Mouse (Mus musculus) right cerebral cortex, adult 2 months (tissue): ENCODE data around the gene Acta1.

Experiments used
- DNase-seq, 2 experiments: peaks; one replicate each; pipeline ENCODE4 v3.0.0; 2021 to 2022; ENCODE audit warnings: low spot score in 2 of 2

Gene Acta1

GRCm38 (mm10) chr8:123883094-123883493 lies 11.5 kb downstream of the Acta1 start:
- no peak for DNase-seq

- DNase-seq: no peak
Measured at GRCm38 (mm10) chr8:123882412-123882811, 12.1 kb downstream of the Acta1 start.

GRCm38 (mm10) chr8:123880821-123881350 lies 13.7 kb downstream of the Acta1 start:
- no peak for DNase-seq

- DNase-seq: peak; percentile 87 to 90
Measured at GRCm38 (mm10) chr8:123880271-123880670, 14.3 kb downstream of the Acta1 start.

GRCm38 (mm10) chr8:123877865-123878264 lies 16.7 kb downstream of the Acta1 start:
- no peak for DNase-seq

GRCm38 (mm10) chr8:123874324-123874723 lies 20.2 kb downstream of the Acta1 start:
- peak; percentile 64 to 73 for DNase-seq

GRCm38 (mm10) chr8:123873364-123873763 lies 21.2 kb downstream of the Acta1 start:
- no peak for DNase-seq

GRCm38 (mm10) chr8:123872048-123872447 lies 22.5 kb downstream of the Acta1 start:
- no peak for DNase-seq

DNA sequence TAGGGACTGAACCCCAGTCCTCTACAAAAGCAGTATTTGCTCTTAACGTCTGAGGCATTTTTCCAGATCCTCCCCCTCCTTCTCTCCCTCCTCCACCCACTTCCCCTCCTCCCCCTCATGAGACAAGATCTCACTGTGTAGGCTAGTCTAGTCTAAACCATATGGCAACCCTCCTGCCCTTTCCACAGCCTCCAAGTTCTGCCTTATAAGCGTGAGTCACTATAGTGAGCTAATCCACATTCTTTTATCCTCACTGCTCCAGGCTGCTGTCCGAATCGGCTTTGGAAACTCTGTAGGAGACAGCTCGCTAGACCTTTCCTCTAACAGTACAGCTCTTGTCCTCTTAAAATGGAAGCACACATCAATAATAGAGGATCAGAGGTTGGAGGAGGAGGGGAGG lies 27.6 kb downstream of the Acta1 start:
- no peak for DNase-seq

- no peak for DNase-seq
Measured at GRCm38 (mm10) chr8:123865786-123866185, 28.8 kb downstream of the Acta1 start.

DNA sequence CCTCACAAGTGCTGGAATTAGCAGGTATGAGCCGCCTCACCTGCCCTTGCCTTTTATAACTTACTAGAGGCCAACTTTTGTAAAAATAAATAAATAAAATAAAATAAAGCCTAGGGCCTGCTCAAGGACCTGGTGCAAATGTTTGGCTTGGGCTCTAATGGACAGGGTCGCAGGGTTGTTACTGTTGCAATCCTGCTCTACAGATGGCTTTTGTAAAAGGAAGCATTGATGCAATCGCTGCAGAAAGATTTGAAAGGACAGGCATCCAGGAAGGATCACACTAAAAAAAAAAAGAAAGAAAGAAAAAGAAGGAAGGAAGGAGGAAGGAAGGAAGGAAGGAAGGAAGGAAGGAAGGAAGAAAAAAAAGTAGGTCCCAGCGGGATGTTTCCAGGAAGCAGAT lies 34.2 kb downstream of the Acta1 start:
- no peak for DNase-seq

DNA sequence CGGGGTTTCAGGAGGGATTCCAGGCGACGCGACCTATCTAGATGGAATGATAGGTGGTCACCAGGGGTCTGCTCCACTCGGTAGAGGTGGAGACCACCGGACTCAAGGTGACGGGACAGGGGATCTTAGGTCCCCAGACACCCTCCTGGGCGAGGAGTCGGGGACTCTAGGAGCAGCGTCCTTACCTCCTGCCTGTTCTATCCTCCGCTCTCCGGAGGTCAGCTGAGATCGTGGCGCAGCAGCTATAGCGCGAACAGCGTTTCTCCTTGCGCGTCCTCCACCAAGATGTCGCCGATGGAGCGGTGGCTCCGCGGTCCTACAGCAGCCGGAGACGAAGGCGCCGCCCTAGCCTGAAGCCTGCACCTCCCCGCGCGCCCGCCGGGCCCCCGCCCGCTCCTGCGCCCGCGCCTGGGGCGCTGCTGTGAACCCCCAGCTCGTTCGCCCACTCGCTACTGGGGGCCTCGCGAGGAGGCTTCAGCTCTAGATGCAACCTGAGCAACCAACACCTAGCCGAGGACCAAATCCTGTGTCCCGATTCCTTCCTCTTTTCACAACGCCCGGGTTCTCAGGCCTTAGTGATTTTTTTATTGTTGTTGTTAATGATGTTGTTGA lies 34.8 kb downstream of the Acta1 start, which contains the start of gene Ccsap:
Gene Ccsap, minus strand, starts transcription at position 562 of the 612 bp plus-strand sequence.
- peak in 1 of 2 experiments; percentile 68 for DNase-seq

GRCm38 (mm10) chr8:123858941-123859647 lies 35.5 kb downstream of the Acta1 start:
- DNase-seq: peak; percentile 89 to 90

GRCm38 (mm10) chr8:123858574-123858940 lies 36.0 kb downstream of the Acta1 start:
- no peak for DNase-seq

DNA sequence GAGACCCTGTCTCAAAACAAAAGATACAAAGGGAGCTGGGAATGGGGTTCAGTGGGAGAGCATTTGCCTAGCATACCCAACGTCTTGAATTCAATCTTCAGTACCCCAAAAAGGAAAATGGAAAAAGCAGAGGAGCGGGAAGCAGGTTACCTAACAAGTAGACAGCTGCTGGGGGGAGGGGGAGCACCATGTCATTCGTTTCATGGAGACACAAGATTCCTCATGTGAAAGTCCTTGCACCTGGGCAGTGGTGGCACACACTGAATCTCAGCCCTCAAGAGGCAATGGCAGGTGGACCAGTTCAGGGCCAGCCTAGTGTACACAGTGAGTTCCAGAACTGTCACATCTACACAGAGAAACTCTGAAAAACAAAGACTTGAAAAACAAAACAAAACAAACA lies 37.2 kb downstream of the Acta1 start:
- DNase-seq: no peak

- DNase-seq: no peak
Measured at GRCm38 (mm10) chr8:123854733-123855475, 39.6 kb downstream of the Acta1 start.

DNA sequence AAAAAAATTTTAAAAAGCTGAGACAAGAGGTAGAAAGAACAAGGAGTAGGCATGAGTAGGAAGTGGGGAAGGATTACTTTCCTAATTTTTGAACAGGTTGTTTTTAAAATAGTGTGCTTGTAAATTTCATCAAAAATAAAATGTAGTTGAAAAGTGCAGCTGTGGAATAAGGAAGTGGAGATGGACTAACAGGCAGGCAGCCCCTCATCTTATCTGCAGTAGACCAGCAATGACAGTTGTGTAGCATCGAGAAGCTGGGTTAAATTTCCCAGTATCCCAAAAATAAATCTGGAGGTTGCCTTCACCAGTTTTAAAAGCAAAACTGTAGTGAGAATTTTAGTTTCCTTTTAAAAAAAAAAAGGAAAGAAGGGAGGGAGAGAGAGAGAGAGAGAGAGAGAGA lies 40.3 kb downstream of the Acta1 start:
- no peak for DNase-seq

GRCm38 (mm10) chr8:123851590-123851989 lies 43.0 kb downstream of the Acta1 start:
- DNase-seq: no peak

- no peak for DNase-seq
Measured at GRCm38 (mm10) chr8:123849352-123849751, 45.2 kb downstream of the Acta1 start.

DNA sequence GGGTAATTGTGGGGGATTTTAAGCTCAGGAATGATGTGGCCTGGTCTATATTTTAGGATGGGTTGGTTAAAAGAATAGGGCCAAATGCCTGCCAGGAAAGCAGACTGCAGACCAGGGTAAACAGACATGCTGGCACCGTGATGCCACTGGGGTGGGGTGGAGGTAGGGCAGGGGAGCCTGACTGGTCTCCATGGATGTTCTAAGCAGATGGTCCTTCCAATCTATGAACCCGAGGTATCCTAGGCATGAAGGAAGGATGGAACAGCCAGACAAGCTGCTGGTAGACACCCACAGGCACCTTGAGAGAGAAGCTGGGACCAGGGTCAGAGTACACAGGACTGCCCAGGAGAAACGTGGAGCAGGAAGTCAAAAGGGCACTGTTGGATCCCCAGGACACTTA lies 47.0 kb downstream of the Acta1 start:
- no peak for DNase-seq

DNA sequence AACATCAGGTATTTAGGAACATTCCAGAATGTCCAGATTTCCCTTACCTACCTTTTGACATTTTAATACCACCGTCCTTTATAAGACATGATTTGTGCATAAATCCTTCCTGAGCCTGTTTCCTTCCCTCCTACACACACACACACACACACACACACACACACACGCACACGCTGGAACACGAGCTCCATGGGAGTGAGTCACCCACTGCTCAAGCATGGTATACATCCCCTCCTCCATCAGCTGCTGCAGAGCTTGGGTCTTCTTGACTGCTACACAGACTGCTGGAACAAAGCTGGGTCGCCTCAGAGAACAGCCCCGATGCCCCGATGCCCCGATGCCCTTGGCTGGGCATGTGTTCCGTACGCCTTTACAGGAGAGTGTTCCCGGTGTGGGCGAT lies 48.0 kb downstream of the Acta1 start:
- DNase-seq: peak; percentile 68 to 75

- no peak for DNase-seq
Measured at GRCm38 (mm10) chr8:123845991-123846390, 48.6 kb downstream of the Acta1 start.

DNA sequence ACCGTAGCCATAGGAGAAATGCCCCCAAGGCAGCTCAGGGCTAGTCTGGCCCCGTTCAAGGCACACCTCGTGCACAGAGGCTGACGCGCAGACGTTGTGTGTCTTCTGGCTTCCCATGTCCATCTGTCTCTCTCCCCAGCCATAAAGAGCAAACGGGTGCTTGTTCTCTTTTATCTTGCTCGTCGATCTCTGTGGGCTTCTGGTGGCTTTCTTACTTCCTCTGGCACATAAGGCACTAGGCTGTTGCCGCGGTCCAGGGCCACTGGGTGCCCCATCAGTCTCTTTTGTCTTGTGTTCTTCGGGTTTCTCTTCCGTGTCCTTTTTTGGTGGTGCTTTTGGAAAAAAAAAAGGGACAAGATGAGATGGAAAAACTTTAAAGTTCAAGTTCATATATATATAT lies 49.4 kb downstream of the Acta1 start:
- DNase-seq: no peak
